Mouse (Mus musculus): ENCODE data around the gene Vmn2r81. TPM values are rescaled to one million over a fixed set of nuclear protein-coding genes. Genes with fewer than 3 reads are reported as not detected.
"Not testable (repeated sequence)": the region's sequence is repeated elsewhere in the genome, so short reads cannot be mapped to it uniquely, and the experiment has no call there.

Vmn2r81 gene
- not detected for total RNA-seq (2022)

- DNase-seq, result not testable (repeated sequence)
These were observed at the start of gene Vmn2r81 for GRCm38 (mm10) chr10:79247392-79247791. TSS of gene Vmn2r81 (plus strand) at chr10:79247692.

- DNase-seq, result not testable (repeated sequence)
These were observed 47.5 kb upstream of the Vmn2r81 start for GRCm38 (mm10) chr10:79199973-79200372.

GRCm38 (mm10) chr10:79220432-79220831 lies 27.1 kb upstream of the Vmn2r81 start:
- no peak for DNase-seq

GRCm38 (mm10) chr10:79221606-79222005 lies 25.9 kb upstream of the Vmn2r81 start:
- no peak for DNase-seq

- DNase-seq, result no peak
These were observed 25.3 kb upstream of the Vmn2r81 start for GRCm38 (mm10) chr10:79222214-79222613.

GRCm38 (mm10) chr10:79322033-79322736 lies 74.7 kb downstream of the Vmn2r81 start:
- not testable (repeated sequence) for DNase-seq

- DNase-seq, result no peak
These were observed 75.2 kb downstream of the Vmn2r81 start for GRCm38 (mm10) chr10:79322737-79323086.

Other genes with a start within 250 kb of the Vmn2r81 start
- not detected for gene Olfr1351, start 235.2 kb upstream of the Vmn2r81 start, total RNA-seq (2022)
- gene Olfr57, start 219.0 kb upstream of the Vmn2r81 start, total RNA-seq (2022), result not detected
- 10 to 100 TPM; 14.6 to 25.3 (median 19.8) TPM for gene 2610008E11Rik, start 150.1 kb upstream of the Vmn2r81 start, total RNA-seq (2022)
- gene Vmn2r80, start 98.9 kb upstream of the Vmn2r81 start, total RNA-seq (2022), result not detected
- not detected for gene Vmn2r82, start 108.8 kb downstream of the Vmn2r81 start, total RNA-seq (2022)
- not detected for gene Vmn2r83, start 221.0 kb downstream of the Vmn2r81 start, total RNA-seq (2022)

All from adrenal gland, adult 8-10 months (tissue).